Mouse (Mus musculus) hematopoietic stem cell, adult 5-6 weeks (primary cell): Measurements from ENCODE around the gene Mypn. TPM values are rescaled to one million over a fixed set of nuclear protein-coding genes. Genes with fewer than 3 reads are reported as not detected.

Experiments used
- ATAC-seq, 2 experiments: fragments of 125-278 bp in 1 of 2; replicated peaks in 1 of 2; 2 replicates each; pipeline ENCODE4 v1.8.0; 2016 to 2017; ENCODE audit warnings: inconsistent platforms in 2 of 2, mild to moderate bottlenecking in 2 of 2, moderate number of reproducible peaks in 2 of 2, low read depth in 1 of 2, moderate TSS enrichment in 1 of 2; ENCODE audit not compliant: low FRiP score in 2 of 2, poor library complexity in 2 of 2, severe bottlenecking in 2 of 2, insufficient read depth in 1 of 2, low TSS enrichment in 1 of 2
- total RNA-seq: library from RNA; stranded (forward); fragments of 172-1452, 232-1000 nt; gene quantifications from 2 replicates; pipeline ENCODE4 v1.2.3, GENCODE M21; 2017

The Mypn gene
- total RNA-seq, 1 experiment from 2014 or later: not detected

DNA sequence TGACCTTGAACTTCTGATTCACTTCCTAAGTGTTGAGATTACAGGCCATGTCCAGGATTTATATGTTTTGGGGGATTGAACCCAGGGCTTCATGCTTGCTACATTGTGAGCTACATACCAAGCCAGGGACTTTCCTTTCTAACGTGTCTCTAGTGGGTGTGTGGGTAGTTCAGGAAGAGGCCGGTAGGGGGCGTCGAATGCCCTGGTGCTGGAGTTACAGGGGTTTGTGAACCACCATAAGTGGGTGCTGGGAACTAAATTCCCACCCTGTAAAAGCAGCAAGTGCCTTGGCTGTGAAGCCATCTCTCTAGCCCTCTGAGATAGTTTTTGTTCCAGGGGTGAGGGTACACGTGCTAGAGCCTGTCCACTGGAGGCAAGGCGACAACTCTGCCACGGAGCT, 73.3 kb downstream of the Mypn start:
- ATAC-seq: no peak

GRCm38 (mm10) chr10:63128256-63128655, 75.5 kb downstream of the Mypn start:
- no peak for ATAC-seq

GRCm38 (mm10) chr10:63127156-63127555, 76.6 kb downstream of the Mypn start:
- ATAC-seq: no peak

DNA sequence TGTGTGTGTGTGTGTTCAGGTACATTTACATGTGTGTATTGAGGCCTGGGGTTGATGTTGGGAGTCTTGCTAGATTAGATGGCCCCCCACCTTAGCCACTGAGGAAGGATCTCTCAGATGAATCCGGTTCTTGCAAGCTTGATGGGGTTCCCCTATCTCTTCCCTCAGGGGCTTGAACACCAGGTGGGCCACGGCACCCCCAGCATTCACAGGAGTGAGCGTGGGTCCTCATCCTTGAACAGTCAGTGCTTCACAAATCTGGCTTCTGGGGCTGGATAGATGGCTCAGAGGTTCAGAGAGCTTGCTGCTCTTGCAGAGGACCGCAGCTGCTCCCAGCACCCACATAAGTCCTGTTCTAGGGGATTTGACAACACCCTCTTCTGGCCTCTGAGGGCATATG, 77.6 kb downstream of the Mypn start:
- ATAC-seq: no peak

DNA sequence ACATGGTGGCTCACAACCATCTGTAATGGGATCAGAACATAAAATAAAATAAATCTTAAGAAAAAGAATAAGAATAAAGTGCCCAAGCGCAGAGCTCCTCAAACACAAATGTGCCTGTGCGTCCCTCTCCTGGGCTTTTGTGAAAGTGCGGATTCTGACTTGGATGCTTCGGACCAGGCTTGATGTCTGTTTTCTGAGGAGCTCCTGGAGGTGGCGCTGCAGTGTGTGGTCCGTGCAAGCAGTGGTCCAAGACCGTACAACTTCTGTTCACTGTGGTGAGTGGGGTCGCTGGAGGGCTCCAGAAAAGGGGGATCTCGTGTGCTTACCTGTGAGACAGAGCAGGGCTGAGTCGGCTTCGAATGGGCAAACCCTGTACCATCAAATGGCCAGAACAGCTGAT, 78.4 kb downstream of the Mypn start:
- ATAC-seq: no peak; a peak in 1 of 4 replicates

DNA sequence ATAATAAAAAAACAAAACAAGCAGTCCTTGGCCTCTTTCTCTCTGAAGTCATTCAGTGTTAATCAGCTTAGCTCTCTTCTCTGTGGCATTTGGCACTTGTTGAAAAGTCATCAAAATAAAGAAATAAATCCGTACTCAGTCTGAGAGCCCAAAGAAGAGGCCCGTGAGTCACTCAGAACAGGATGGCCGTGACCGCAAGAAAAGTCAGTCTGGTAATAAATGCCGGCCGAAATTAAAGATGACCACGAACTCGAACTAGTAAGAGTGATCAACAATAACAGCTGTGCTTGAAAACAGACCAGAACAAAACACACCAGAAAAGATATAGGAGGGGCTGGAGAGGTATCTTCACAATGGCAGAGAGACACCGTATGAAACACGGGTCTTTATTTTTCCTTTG, 79.7 kb downstream of the Mypn start:
- no peak for ATAC-seq

DNA sequence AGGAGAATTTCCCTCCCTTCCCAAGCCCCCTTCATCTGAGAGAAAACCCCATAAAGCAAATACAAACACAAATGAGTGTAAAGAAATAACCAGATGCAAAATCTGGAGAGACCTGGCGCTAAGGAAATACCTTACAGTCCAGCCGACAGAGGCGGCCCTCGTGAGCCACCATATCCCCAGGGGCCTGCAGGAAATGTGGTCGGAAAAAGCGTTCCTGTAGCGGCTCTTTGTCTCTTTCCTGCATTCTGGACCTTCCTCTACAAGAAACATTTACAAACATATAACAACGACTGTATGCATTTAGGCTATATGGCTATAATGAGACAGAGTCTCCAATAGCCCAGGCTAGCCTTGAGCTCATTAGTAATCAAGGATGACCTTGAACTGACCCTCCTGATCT, 80.6 kb downstream of the Mypn start:
- ATAC-seq: no peak

DNA sequence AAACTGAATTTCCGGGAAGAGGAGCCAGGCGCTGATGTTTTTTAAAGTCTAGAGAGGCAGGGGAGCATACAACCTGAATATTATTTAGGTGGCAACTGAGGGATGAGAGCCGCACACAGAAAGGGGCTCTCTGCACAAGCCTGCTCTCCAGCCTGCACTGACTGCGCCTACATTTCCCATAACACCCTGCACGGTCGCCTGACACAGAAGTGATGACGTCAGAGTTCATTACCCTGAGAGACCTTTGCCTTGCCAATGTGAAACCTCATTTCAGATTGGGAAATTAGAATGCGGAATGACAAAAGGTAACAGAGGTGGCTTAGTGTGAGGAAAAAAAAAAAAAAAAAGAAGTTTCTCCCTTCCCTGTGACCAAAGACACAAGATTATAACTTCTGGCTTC, 81.2 kb downstream of the Mypn start:
- peak; percentile 37 to 72; a peak in 2 of 4 replicates for ATAC-seq

GRCm38 (mm10) chr10:63121961-63122360, 81.8 kb downstream of the Mypn start:
- ATAC-seq: no peak

GRCm38 (mm10) chr10:63119916-63120315, 83.8 kb downstream of the Mypn start:
- no peak for ATAC-seq

- ATAC-seq: no peak
Observed at GRCm38 (mm10) chr10:63117583-63117982, 86.2 kb downstream of the Mypn start.

GRCm38 (mm10) chr10:63116376-63116775, 87.4 kb downstream of the Mypn start:
- ATAC-seq: no peak

GRCm38 (mm10) chr10:63115881-63116280, 87.9 kb downstream of the Mypn start:
- ATAC-seq: no peak

GRCm38 (mm10) chr10:63113716-63114360, 89.9 kb downstream of the Mypn start:
- ATAC-seq: no peak

DNA sequence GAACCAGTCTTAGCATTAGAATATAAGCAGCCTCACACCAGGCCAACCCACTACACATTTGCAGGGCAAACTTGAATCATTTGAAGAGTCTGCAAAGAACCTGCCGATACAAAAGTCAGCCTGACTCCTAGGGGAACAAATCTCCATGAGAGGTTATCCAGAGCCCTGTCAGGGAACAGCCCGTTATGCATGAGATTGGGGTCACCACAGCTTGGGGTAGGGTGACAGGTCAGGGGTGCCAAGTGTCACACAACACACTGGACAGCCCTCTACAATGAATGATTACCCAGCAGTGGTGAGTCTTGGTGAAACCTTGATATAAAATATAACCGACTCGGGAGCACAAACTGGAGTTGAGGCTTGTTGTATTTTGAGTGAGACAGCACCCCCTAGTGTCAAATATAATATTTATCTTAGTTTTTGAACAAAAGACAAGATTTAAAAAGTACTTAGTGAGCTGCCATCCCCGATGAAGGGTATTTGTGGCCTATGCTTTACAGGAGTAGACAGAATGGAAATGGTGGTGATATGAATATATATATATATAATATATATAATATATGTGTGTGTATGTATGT, 90.6 kb downstream of the Mypn start:
- ATAC-seq: peak; percentile 10 to 53; a peak in 1 of 4 replicates

DNA sequence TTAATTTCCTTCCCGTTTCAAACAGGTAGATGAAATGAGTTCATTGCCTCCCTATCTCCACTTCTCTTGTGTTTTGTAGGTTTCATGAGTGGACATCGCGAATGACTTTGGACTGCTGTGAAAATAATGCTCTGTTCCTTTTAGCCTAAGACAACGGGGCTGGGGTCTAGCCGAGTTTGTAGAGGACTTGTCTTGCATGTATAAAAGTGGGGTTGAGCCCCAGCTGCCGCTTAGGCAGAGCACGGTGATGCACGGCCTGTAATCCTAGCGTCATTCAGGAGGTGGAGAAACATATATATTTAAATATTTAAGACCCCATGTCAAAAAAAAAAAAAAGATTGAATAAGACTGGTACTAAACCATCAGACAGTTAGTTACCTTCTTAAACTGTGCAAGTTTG, 103.1 kb downstream of the Mypn start:
- ATAC-seq: no peak

DNA sequence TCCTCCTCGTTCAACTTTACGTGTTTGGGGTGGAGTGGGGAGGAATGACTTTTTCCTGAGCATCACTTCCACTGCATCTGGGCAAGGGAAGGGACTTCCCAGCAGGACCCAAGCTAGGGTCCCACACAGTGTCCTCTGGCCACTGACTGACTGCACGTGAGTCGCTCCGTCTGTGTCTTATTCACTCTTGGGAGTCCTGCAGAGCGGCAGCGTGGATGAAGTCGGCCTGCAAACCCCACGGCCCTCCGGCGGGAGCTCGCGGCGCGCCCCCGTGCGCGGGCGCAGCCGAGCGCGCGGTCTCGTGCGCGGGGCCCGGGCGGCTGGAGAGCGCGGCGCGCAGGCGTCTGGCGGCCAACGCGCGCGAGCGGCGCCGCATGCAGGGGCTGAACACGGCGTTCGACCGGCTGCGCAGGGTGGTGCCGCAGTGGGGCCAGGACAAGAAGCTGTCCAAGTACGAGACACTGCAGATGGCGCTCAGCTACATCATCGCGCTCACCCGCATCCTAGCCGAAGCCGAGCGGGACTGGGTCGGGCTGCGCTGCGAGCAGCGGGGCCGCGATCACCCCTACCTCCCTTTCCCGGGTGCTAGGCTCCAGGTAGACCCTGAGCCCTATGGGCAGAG, 103.7 kb downstream of the Mypn start:
- ATAC-seq: peak; percentile 46 to 56; a peak in 3 of 4 replicates

DNA sequence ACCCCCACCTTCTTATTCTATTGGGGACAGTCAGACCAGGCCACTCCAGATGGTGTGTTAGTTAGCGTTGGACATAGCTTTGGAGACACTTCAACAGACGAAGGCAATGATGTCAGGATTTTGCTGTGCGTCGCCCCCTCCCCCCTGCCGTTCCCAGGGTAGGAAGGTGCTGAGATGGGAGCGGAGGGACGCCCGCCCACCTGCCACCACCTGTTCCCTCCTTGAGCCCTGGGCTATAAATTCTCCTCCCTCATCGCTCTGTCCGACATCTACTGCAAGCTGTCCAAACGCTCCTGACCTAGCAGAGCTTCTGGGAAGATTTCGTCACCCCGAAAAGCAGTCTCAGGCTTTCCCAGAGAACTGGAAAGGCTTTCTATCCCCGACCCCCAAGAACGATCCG, 104.2 kb downstream of the Mypn start, which contains the start of gene Atoh7:
Gene Atoh7 (plus strand): TSS at position 131 of the 400 bp plus-strand sequence.
- ATAC-seq: no peak

GRCm38 (mm10) chr10:63098191-63098590, 105.6 kb downstream of the Mypn start:
- no peak for ATAC-seq
